Mouse (Mus musculus) spleen, adult 12 weeks (tissue): Measurements from ENCODE around the gene Snx7.

Experiments
- DNase-seq: peaks from one replicate; pipeline ENCODE4 v3.0.0; 2022; ENCODE audit warnings: low spot score

The Snx7 gene

GRCm38 (mm10) chr3:117868637-117869323 is at the start of gene Snx7:
Snx7 (minus strand) TSS chr3:117868936.
- no peak for DNase-seq

GRCm38 (mm10) chr3:117915420-117915819 is 46.7 kb upstream of the Snx7 start:
- DNase-seq: no peak

GRCm38 (mm10) chr3:117893736-117894135 is 25.0 kb upstream of the Snx7 start:
- DNase-seq: no peak

DNA sequence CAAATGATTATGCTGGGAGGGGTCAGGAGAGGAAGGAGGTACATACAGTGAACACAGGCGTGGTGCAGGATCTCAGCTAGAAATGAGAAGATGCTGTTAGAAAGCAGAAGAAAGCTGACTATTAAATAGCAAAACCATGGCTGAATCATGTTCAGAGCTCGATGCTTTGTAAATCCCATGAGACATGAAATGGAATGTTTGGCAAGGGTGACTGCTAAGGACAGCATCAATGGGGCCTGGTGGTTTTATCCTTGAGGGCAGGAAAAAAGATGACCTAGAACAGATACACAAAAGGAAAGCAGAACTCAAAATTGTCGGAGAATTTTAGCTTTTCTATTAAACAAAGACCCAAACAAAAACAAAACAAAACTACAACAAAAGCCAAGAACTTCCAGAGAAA is 6.7 kb upstream of the Snx7 start:
- no peak for DNase-seq

DNA sequence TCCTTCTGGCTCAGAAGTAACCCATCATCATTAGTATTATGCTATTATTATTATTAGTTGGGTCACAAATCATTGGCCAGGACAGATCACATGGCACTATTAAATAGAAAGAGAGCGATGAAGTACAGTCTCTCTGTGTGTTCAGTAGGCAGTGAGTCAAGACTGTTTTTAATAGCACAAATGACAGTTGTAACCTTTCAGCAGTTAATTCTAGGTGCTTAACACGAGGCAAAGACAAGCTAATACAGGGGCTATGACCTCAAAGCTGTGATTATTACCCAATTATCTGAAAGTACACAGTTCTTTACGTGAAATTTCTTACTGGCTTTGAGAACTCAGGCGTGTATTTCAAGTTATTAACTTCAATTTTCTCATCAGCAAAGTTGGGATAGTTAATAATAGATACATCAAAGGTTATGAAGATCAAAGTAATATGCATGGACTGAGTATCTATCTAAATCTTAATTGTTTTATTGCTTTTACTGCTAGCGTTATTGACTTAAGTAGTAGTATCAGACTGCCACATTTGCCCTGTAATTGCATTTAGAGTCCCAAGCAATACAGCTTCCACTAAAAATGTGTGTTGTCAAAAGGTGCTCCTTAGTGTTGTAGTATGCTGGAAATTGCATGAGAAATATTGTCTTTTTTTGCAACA is 4.6 kb upstream of the Snx7 start:
- no peak for DNase-seq

- no peak for DNase-seq
Observed at GRCm38 (mm10) chr3:117869324-117869715, 584 bp upstream of the Snx7 start.

DNA sequence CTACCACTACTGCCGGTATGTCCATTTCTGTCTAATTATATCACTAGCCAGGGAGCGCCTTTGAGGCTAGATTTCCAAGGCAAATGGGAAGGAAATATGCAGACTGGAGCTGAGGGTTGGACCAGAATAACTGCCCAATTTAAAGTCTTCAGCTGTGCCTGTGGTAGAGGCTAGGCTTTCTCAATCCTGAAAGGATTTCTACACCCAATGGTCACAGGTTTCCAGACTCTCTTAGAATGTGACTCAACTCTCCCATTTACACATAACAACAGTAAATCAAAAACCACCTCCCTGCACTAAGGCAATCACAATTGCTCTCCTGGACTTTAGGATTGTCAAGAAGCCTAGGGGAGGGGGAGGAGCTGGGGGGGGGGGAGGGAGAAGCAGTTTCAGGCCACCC is 645 bp downstream of the Snx7 start:
- no peak for DNase-seq

DNA sequence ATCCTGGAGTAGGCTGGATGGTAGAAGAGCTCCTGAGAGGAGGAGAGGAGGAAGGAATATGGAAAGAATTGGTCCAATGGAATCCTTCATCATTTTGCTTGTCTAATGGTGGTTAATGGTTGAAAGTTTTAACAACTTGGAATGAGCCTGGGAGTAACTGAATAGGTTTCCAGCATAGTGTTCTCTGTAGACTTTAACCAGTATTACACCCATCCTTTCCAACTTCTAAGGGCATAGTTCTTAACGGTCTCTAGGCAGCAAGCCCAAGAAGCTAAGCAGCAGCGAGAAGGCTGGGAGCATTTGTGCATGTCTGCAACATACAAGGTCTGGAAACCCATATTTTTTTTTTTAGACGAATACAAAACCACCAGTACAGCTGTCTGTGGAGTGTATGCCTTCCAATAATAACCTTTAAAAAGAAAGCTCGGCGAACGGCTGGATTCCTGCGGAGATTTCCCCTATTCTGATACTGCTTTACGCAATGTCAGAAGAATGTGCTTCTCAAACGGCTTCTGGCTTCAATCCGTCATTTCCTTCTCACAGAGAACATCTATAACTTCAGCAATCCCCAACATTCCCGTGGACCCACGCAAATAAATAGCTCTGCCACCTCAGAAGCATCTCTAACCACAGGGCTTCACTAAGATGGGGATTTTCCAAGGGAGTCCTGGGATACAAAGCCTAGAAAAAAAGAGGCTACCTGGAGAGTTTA is 1.9 kb downstream of the Snx7 start:
- no peak for DNase-seq

- DNase-seq: no peak
Observed at GRCm38 (mm10) chr3:117865621-117866020, 3.1 kb downstream of the Snx7 start.

DNA sequence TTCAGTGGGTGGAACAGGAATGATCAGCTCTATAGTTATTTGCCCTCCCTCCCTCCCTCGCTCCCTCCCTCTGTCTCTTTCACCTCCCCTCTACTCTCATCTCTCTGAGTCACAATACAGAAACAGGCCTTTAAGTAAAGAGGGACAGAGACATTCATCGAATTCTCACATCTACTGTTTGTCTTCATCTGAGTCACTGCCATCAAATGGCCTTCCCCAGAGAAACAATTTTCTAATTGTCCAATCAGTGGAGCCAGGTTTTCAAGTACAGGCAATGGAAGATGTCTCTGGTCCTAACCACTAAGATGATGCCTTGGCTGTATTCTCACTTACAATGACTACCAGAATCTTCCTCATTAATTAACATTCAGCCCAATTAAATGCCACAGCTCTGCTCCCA is 5.8 kb downstream of the Snx7 start:
- no peak for DNase-seq

DNA sequence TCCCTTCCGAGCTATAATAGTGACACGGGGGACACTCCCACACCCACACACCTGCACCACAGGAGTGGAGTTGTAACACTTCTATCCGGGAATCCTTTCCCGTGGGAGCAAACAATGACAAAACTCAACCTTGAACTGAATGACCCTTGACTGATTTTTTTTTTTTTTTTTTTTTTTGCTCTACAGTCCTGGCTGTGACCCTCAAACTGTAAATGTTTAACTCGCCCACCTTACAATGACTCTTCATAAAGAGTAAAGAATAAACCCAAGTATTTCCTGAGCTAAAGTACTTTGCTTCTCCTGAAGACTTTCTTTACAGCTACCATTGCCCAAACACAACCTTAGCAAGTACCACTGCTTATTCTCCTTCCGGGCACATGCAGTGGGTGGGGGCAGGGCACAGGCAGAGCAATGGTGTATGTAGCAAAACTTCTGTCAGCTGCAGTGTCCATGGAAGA is 6.7 kb downstream of the Snx7 start:
- no peak for DNase-seq

DNA sequence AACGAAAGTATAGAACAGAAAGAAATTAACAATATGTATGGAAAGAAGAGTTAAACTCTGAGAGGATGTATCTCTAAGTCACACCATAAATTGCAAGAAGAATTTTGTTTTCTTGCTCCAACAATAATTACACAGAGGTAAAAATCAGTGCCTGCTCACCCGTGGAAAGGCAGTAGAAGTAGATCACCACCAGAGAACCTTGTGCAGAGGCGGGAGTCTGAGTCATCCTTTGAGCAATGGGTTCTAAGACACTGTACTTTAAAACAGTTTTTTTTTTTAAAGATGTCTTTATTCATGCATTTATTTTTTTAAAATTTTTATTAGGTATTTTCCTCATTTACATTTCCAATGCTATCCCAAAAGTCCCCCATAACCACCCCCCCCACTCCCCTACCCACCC is 9.7 kb downstream of the Snx7 start:
- DNase-seq: no peak

DNA sequence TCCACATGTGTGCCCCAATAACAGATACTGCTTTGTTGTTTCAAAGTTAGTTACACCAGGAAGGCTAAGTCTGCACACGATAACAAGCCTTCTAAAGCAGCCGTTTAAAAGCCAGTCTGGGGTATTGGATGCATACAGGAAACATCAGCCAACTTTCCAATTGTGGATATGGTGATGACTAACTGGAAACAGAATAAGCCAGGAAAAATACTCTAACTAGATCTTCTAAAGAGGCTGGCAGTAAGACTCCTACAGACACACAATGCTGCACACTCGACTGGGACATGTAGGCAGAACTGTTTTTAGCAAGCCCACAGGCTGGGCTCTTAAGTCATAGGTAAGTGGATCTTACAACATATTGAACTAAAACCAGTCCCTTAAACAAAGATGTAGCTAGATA is 15.0 kb downstream of the Snx7 start:
- no peak for DNase-seq

GRCm38 (mm10) chr3:117852054-117852361 is 16.7 kb downstream of the Snx7 start:
- DNase-seq: no peak

GRCm38 (mm10) chr3:117851278-117852053 is 17.3 kb downstream of the Snx7 start:
- no peak for DNase-seq

- DNase-seq: no peak
Observed at GRCm38 (mm10) chr3:117848866-117849265, 19.9 kb downstream of the Snx7 start.

- no peak for DNase-seq
Observed at GRCm38 (mm10) chr3:117842658-117843057, 26.1 kb downstream of the Snx7 start.

DNA sequence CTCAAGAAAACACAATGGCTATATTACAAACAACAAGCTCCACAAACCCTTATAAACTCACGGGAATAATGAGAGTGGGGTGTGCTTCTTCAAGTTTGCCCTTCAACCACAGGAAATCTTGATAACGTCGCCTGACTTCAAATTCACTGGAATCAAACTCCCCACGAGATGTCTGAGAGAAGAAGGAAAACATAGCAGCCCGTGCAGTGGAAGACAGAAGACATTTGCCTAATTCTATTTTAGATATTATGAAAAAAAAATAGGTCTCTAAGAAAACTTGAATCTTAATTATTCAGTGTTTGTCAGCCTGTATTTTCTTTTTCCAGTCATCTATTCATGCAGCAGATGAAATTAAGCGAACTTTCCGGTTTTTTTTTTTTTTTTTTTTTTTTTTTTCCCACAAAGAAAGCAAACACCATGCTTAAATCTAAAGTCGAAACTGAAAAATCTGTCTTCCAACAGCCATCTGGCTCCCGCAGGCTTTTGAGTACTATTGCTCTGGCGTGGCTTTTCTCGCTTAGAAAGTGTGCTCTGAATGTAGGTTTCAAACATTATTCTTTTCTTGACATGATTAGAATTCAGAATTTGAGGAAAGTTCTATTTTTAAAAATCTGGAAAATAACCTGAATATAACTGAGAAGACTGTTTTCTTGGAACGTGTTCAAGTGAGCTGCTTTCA is 28.7 kb downstream of the Snx7 start:
- DNase-seq: no peak

DNA sequence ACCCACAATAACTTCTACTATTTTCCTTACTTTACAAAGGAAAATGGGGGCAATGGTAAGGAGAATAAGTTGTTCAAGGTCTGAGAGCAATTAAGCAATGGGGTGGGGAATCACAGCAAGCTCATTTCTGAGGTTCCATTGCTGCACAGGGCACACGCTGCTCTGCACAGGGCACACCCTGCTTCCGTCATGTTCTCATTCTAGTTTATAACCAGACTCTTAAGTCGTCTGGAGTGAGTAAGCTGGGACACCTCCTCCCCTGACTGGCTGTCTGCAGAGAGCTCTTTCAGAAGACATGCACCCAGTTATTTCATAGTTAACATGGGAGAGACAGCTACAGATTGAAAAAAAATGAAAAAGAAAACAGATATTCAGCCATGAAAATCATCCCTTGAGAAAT is 30.7 kb downstream of the Snx7 start:
- no peak for DNase-seq

GRCm38 (mm10) chr3:117826486-117827200 is 42.1 kb downstream of the Snx7 start:
- no peak for DNase-seq

- DNase-seq: no peak
Observed at GRCm38 (mm10) chr3:117823218-117823617, 45.5 kb downstream of the Snx7 start.
